Mouse (Mus musculus) kidney, postnatal 36 days (tissue): ENCODE data around the gene Gucy2g.
"Not testable (repeated sequence)": the region's sequence is repeated elsewhere in the genome, so short reads cannot be mapped to it uniquely, and the experiment has no call there.

Experiments used
- DNase-seq, 2 experiments: peaks; one replicate each; pipeline ENCODE4 v3.0.0; 2021 to 2022; ENCODE audit warnings: mixed read lengths in 2 of 2

Gucy2g gene

DNA sequence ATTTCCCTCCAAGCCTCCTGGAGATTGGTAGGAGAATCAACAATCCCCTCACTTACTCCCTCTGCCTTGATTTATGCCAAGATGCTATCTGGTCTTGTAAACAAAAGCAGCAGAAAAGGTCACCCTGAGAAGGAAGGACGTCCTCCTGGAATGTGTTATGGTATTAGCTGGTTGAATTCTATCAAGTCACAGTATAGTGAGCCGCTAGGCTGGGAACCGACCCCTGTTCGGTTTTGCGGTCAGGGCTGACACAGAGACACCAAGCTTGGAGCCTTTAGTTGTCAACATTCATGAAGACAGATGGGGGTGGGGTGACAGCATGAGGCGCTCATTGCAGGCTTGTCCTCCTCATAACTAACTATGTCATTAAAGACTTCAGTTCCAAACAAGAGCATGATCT lies 81.2 kb downstream of the Gucy2g start:
- DNase-seq: no peak

DNA sequence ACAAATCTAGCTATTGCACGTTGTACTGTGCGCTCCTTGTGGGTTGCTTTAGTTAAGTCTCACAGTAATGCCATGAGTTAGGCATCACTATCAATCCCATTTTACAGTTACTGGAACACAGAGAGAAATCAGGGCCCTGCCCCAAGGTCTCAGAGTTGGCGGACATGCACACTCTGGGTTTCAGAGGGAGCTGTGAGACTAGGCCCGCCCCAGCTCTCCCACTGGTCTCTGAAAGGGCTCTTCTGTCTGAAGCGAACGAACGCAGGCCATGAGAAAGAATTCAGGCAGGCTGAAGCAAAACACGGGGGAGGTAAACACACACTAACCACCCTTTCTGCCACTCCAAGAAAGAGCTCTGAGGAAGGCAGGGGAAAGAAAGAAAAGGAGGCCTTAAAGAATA lies 82.4 kb downstream of the Gucy2g start:
- no peak for DNase-seq

DNA sequence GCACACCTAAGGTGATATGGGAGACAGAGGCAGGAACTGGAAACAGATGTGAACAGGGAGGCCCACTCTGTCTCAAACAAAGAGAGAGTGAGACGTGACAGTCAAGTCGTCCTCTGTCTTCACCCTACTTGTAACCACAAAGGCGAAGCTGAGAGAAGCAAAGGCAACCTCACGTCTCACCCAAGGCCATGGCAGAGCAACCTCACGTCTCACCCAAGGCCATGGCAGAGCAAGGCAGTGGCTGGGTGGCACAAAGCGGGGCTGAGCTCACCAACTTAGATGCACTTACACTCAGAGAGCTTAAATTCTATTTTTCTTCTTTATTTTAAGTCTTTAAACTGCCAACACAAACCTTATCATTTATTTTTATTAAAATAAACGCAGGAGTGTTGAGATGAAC lies 84.0 kb downstream of the Gucy2g start:
- DNase-seq: no peak

DNA sequence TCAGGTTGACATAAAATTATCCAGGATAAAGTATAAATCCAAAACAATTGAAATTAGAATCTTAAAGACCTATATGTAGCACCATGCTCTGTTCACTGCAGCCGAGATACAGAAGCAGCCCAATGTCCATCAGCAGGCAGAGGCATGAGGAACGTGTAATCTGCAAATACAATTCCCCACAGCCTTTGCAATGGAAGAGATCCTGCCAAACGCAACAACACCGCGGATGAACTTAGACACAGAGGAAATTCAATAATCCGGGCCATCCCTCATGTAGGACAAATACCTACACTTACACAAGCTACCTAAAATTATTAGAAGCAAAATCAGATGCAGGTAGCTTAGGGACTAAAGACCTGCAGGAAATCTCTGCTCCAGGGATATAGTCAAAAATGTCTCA lies 88.1 kb downstream of the Gucy2g start:
- no peak for DNase-seq

DNA sequence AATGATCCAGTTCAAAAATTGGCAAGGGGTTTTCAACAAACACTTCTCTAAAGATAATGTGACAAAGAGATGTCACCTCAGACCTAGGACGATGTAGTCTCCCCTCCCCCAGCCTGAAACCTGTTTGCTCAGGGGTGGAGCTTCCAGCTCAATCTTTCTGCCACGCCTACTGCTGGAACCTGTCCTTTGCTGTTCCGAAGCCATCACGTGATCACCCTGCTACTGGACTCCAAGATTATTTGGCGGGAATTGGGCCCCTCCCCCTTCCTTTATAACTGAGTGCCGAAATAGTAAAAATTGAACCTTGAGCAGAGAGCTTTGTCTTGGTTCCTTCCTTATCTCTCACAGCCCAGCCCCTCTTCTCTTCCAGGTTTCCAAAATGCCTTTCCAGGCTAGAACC lies 88.8 kb downstream of the Gucy2g start:
- DNase-seq: not testable (repeated sequence)

DNA sequence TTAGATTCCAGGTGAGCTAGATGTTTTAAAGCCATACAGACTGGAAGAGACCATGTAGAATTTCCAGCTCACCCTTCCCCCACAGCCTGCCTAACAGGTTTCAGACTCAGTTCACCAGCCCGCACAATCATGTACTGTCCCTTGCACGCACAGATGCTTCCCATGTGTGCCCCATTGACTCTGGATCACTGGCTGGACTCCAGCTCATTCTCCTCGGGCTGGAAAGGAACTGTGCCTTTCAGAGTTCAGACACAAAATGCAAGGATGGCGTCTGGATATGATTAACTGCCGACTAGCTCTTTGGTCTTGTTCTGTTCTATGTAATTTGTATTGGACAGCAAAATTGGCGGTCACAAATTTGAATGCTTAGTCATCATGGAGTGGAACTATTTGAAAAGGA lies 91.4 kb downstream of the Gucy2g start:
- no peak for DNase-seq

DNA sequence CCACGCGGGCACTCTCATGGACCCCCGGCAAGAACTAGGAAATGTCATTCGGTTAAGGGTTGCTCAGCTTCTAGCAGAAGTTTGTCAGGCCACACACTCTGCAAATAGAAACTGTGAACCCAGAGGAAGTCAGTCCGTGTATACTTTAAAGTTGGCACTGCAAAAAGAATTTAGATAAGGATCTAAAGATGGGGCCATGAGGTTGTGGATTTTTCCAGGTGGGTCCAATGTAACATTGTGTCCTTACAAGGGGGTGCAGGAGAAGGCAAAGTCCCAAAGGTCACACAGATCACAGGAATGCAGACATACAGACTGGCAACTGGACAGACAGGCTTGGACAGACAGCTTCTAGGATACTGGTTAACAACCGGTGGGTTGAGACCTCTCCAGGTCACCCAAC lies 92.9 kb downstream of the Gucy2g start:
- DNase-seq: no peak
